7 mouse cellular contexts compared by ENCODE assay signal in the genomic region with DNA sequence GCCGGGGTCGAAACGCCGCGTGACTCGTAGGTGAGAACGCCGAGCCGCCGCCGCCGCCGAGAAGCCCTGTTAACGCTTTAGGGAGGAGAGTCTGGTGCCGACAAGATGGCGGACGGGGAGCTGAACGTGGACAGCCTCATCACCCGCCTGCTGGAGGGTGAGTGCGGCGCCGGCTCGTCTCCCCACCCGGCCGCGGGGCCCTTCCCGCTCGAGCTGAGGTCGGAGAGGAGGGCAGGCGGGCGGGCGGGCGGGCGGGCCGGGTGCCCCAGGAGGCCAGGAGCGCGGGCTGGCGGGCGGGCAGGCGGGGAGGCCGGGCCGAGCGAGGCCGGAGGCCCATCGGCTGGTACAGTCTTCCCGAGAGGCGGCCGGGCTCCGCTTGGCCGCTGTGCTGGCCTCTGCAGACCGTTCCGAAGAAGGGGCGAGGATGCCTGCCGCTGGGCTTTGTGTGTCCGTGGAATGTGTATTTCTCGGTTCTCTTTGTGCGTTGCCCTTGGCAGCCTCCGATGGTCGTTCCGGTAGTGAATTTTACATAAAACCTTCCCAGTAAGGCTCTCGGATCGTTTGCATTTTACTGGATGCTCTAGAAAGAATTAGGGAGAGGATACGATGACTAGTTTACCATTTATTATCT. TPM values are rescaled to one million over a fixed set of nuclear protein-coding genes. Genes with fewer than 3 reads are reported as not detected.
DNase-seq lines count a peak whose midpoint lies in the region; ATAC-seq and TF ChIP-seq lines count a peak whose summit lies in the region.

No protein-coding gene starts in this region.

- peak overlapping the region; percentile 57 for H3K4me2 ChIP-seq in liver, embryonic 15.5 days

- peak; percentile 43; the same call in 1 of the 2 replicates for ATAC-seq in granulocyte monocyte progenitor cell, adult 5-6 weeks (replicated peaks; ENCODE audit: poor library complexity, severe bottlenecking)
- ATAC-seq in liver, embryonic 15.5 days (ENCODE audit: insufficient read depth) = peak; percentile 51

- peaks cover 0 to 34% of the 10 kb centered on the region in 2 experiments; a peak in 3 of 4 replicates for H3K36me3 ChIP-seq in MEL (ENCODE audit: control insufficient read depth in 1 of 2, insufficient read depth in 2 of 2, low read length in 2 of 2)
- H3K36me3 ChIP-seq in liver, embryonic 15.5 days (replicated peaks) = 0 out of 2 replicates have a peak, but pooled peaks cover 4% of the 10 kb centered on the region

- no peak for DNase-seq in lung, adult 2 months
- no peak for DNase-seq in lung, postnatal 14 days
- DNase-seq in MEL (ENCODE audit: low read depth, low spot score) = peak; percentile 62
- DNase-seq in cerebellum, adult 8-10 months = peak; percentile 74

- H3K27ac ChIP-seq in MEL (ENCODE audit: control insufficient read depth, low read depth, low read length) = peak overlapping the region; percentile 91
- peak overlapping the region; percentile 99 for H3K27ac ChIP-seq in liver, embryonic 15.5 days (replicated peaks)
- peak overlapping the region; percentile 98 for H3K27ac ChIP-seq in olfactory bulb, adult 2 months (ENCODE audit: insufficient read depth, low read depth, low read length)

- H3K4me1 ChIP-seq in lung, adult 2 months (ENCODE audit: control insufficient read depth, insufficient read depth, low read length) = peaks cover 14% of the 10 kb centered on the region
- peaks cover 11 to 15% of the 10 kb centered on the region in 2 experiments; a peak in 3 of 4 replicates for H3K4me1 ChIP-seq in MEL (ENCODE audit: control insufficient read depth in 1 of 2, insufficient read depth in 2 of 2, low read length in 2 of 2)
- peaks cover 37% of the 10 kb centered on the region for H3K4me1 ChIP-seq in liver, embryonic 15.5 days (replicated peaks)
- peaks cover 2% of the 10 kb centered on the region; the same call in 1 of the 2 replicates for H3K4me1 ChIP-seq in olfactory bulb, adult 2 months (ENCODE audit: control insufficient read depth, insufficient read depth, low read length)

- no peaks in the 10 kb centered on the region for H3K9me3 ChIP-seq in MEL (replicated peaks; ENCODE audit: insufficient read depth, low read length)
- no peaks in the 10 kb centered on the region for H3K9me3 ChIP-seq in liver, embryonic 15.5 days (replicated peaks)

- TF ChIP-seq POLR2A in lung, adult 2 months (IDR thresholded peaks at IDR 0.05; ENCODE audit: borderline replicate concordance, extremely low read depth, low read depth, low read length) = no peak; the same call in 1 of the 2 replicates
- no peak; a peak in 1 of 4 replicates for TF ChIP-seq POLR2A in MEL (IDR thresholded peaks at IDR 0.05; ENCODE audit: control insufficient read depth in 1 of 2, insufficient read depth in 1 of 2, low read depth in 1 of 2, low read length in 2 of 2, poor library complexity in 1 of 2)
- TF ChIP-seq POLR2A in olfactory bulb, adult 2 months (IDR thresholded peaks at IDR 0.05; ENCODE audit: insufficient read depth, low read depth, low read length) = peak; percentile 10; the same call in 1 of the 2 replicates

- peak overlapping the region; percentile 99 for H3K9ac ChIP-seq in MEL (ENCODE audit: control insufficient read depth, low read depth, low read length, poor library complexity, severe bottlenecking)
- peak overlapping the region; percentile 99 for H3K9ac ChIP-seq in liver, embryonic 15.5 days

- no peak for TF ChIP-seq EP300 in MEL (IDR thresholded peaks at IDR 0.05; ENCODE audit: low read depth in 1 of 2, low read length in 2 of 2)

- 1% methylated on average over 52 of the region's 63 CpGs for WGBS in lung, adult 2 months
- under 1% methylated on average over 57 of the region's 63 CpGs for WGBS in liver, embryonic 15.5 days (ENCODE audit: insufficient replicate concordance)
- under 1% methylated on average over 47 of the region's 63 CpGs for WGBS in olfactory bulb, adult 2 months

- no peak for TF ChIP-seq RAD21 in MEL (IDR thresholded peaks at IDR 0.05; ENCODE audit: low read depth, low read length)

- H3K4me3 ChIP-seq in lung, adult 2 months (replicated peaks; ENCODE audit: extremely low read depth, low read depth, low read length) = peak overlapping the region; percentile 93
- H3K4me3 ChIP-seq in MEL (ENCODE audit: control insufficient read depth in 1 of 2, insufficient read depth in 1 of 2, low read depth in 2 of 2, low read length in 2 of 2) = peak overlapping the region; percentile 99
- peak overlapping the region; percentile 85 for H3K4me3 ChIP-seq in liver, embryonic 15.5 days (replicated peaks)
- H3K4me3 ChIP-seq in olfactory bulb, adult 2 months (ENCODE audit: insufficient read depth, low read depth, low read length) = peak overlapping the region; percentile 100

- H3K27me3 ChIP-seq in MEL (ENCODE audit: control insufficient read depth in 1 of 2, insufficient read depth in 2 of 2, low read length in 2 of 2) = peaks cover 3 to 18% of the 10 kb centered on the region in 2 experiments; a peak in 3 of 4 replicates
- peaks cover 3% of the 10 kb centered on the region; the same call in 1 of the 2 replicates for H3K27me3 ChIP-seq in liver, embryonic 15.5 days

- TF ChIP-seq CTCF in lung, adult 2 months (IDR thresholded peaks at IDR 0.05; ENCODE audit: insufficient read depth, low read length) = no peak
- TF ChIP-seq CTCF in MEL (IDR thresholded peaks at IDR 0.05 in 2 of 3, conservative IDR thresholded peaks at IDR 0.05 in 1 of 3; ENCODE audit: control insufficient read depth in 1 of 3, insufficient read depth in 1 of 3, low read depth in 2 of 3, low read length in 3 of 3, poor library complexity in 1 of 3, severe bottlenecking in 1 of 3) = no peak
- no peak for TF ChIP-seq CTCF in olfactory bulb, adult 2 months (IDR thresholded peaks at IDR 0.05; ENCODE audit: insufficient read depth, low read depth, low read length)

- peaks cover 47% of the 10 kb centered on the region for H3K79me2 ChIP-seq in MEL (ENCODE audit: control insufficient read depth, insufficient read depth, low read length, poor library complexity)

TF ChIP-seq in MEL, 35 proteins besides CTCF, POLR2A, EP300 and RAD21:
- TF ChIP-seq MYB (IDR thresholded peaks at IDR 0.05; ENCODE audit: low read depth, low read length) = no peak
- TF ChIP-seq UBTF (IDR thresholded peaks at IDR 0.05; ENCODE audit: borderline replicate concordance, insufficient read depth, low read depth, low read length) = 0 out of 2 replicates have a peak, but pooled peaks have one; percentile 73
- TF ChIP-seq TAL1 (IDR thresholded peaks at IDR 0.05; ENCODE audit: low read length) = no peak

RNA-seq across cellular contexts. Expression of gene Ppp1cb, which starts 0.7 kb away (rescaled TPM):
- 18.4 and 44.2 TPM in 2 replicates for polyA plus RNA-seq in lung, adult 2 months (2012; rRNA removed)
- total RNA-seq in MEL (2012; rRNA removed) = 121 and 128 TPM in 2 replicates
- 1,000 to 10,000 TPM in 1 of 2 experiments, 100 to 1,000 TPM in 1; 268 to 2,029 TPM for polyA plus RNA-seq in MEL (2012; ENCODE audit: insufficient read depth in 1 of 2, insufficient read length in 2 of 2, low read depth in 1 of 2, low replicate concordance in 2 of 2, missing spikeins in 1 of 2)
- 112 and 221 TPM in 2 replicates for total RNA-seq in granulocyte monocyte progenitor cell, adult 5-6 weeks (2014; fragmentation: Nextera tagmentation)
- 282 and 366 TPM in 2 replicates for total RNA-seq in granulocyte monocyte progenitor cell, adult 5-6 weeks (2017)
- 103 and 111 TPM in 2 replicates for polyA plus RNA-seq in liver, embryonic 15.5 days (2015; fragmentation: Nextera tagmentation; extraction: Ambion mirVana)
- polyA plus RNA-seq in olfactory bulb, adult 2 months (2012; ENCODE audit: insufficient read depth, insufficient read length, low replicate concordance, missing spikeins) = 609 TPM in 1 of 2 replicates, not detected in the other

Comparison
In these comparisons a context has a peak if more than half of its experiments do, and no peak if none do; other contexts are left out.
1. DNase-seq: peak in MEL (single experiment) and cerebellum, adult 8-10 months (single experiment); none in lung, adult 2 months (single experiment) and lung, postnatal 14 days (single experiment).
2. Peak in every context shown above with its lines, with median percentiles within 50 percentile points of each other: H3K4me3 ChIP-seq and H3K27ac ChIP-seq.